Mouse (Mus musculus) testis, postnatal 10 days (tissue): ENCODE measurements around the gene Rhox4b.
"Not testable (repeated sequence)": the region's sequence is repeated elsewhere in the genome, so short reads cannot be mapped to it uniquely, and the experiment has no call there.

Experiments used
- DNase-seq: peaks from one replicate; pipeline ENCODE4 v3.0.0; 2021; ENCODE audit warnings: low spot score

Gene Rhox4b

GRCm38 (mm10) chrX:37432194-37432593 is at the start of gene Rhox4b:
Gene Rhox4b, plus strand, starts transcription at chrX:37432494.
- not testable (repeated sequence) for DNase-seq

- DNase-seq, result not testable (repeated sequence)
These were observed 41.7 kb upstream of the Rhox4b start, which contains the start of gene Rhox4a2 for GRCm38 (mm10) chrX:37390548-37390947. Gene Rhox4a2, plus strand, starts transcription at chrX:37390848.

- DNase-seq, result not testable (repeated sequence)
These were observed 20.5 kb upstream of the Rhox4b start, which contains the start of gene Rhox2b for GRCm38 (mm10) chrX:37411767-37412166. Gene Rhox2b, plus strand, starts transcription at chrX:37412067.

- DNase-seq, result not testable (repeated sequence)
These were observed 21.1 kb downstream of the Rhox4b start, which contains the start of gene Rhox2c for GRCm38 (mm10) chrX:37453380-37453779. Gene Rhox2c, plus strand, starts transcription at chrX:37453680.

GRCm38 (mm10) chrX:37458285-37458684 is 26.0 kb downstream of the Rhox4b start, which contains the start of gene Rhox3c:
Gene Rhox3c, plus strand, starts transcription at chrX:37458585.
- DNase-seq, result not testable (repeated sequence)

- not testable (repeated sequence) for DNase-seq
These were observed 47.7 kb downstream of the Rhox4b start, which contains the start of gene Rhox4c for GRCm38 (mm10) chrX:37480037-37480436. Gene Rhox4c, plus strand, starts transcription at chrX:37480337.
